Mouse (Mus musculus) kidney, postnatal 4 days (tissue): Measurements from ENCODE around the gene Hdgfl1.

Source experiments
- DNase-seq, 2 experiments: peaks; one replicate each; pipeline ENCODE4 v3.0.0; 2021; ENCODE audit warnings: mixed read lengths in 2 of 2

Hdgfl1 gene

GRCm38 (mm10) chr13:26769955-26770354 lies at the start of gene Hdgfl1:
Gene Hdgfl1, minus strand, starts transcription at chr13:26770165.
- DNase-seq: no peak

- DNase-seq: no peak
Observed at GRCm38 (mm10) chr13:26795460-26795859, 25.5 kb upstream of the Hdgfl1 start.

- DNase-seq: no peak
Observed at GRCm38 (mm10) chr13:26769424-26769823, 541 bp downstream of the Hdgfl1 start.

- no peak for DNase-seq
Observed at GRCm38 (mm10) chr13:26761966-26762803, 7.8 kb downstream of the Hdgfl1 start.

GRCm38 (mm10) chr13:26752863-26753262 lies 17.1 kb downstream of the Hdgfl1 start:
- no peak for DNase-seq

- DNase-seq: no peak
Observed at GRCm38 (mm10) chr13:26752414-26752813, 17.6 kb downstream of the Hdgfl1 start.

GRCm38 (mm10) chr13:26745760-26746457 lies 24.1 kb downstream of the Hdgfl1 start:
- DNase-seq: no peak

GRCm38 (mm10) chr13:26745059-26745759 lies 24.8 kb downstream of the Hdgfl1 start:
- no peak for DNase-seq

- DNase-seq: no peak
Observed at GRCm38 (mm10) chr13:26744068-26744467, 25.9 kb downstream of the Hdgfl1 start.

GRCm38 (mm10) chr13:26734981-26735380 lies 35.0 kb downstream of the Hdgfl1 start:
- DNase-seq: no peak

- DNase-seq: no peak
Observed at GRCm38 (mm10) chr13:26724250-26724649, 45.7 kb downstream of the Hdgfl1 start.

GRCm38 (mm10) chr13:26721333-26721732 lies 48.6 kb downstream of the Hdgfl1 start:
- DNase-seq: no peak

GRCm38 (mm10) chr13:26720917-26721316 lies 49.0 kb downstream of the Hdgfl1 start:
- DNase-seq: no peak

GRCm38 (mm10) chr13:26719146-26719715 lies 50.7 kb downstream of the Hdgfl1 start:
- DNase-seq: no peak
